Mouse (Mus musculus): Measurements from ENCODE around the gene Wdr81. TPM values are rescaled to one million over a fixed set of nuclear protein-coding genes. Genes with fewer than 3 reads are reported as not detected.

The Wdr81 gene
- polyA plus RNA-seq, 1 experiment from 2014 or later = 4.6 TPM

DNA sequence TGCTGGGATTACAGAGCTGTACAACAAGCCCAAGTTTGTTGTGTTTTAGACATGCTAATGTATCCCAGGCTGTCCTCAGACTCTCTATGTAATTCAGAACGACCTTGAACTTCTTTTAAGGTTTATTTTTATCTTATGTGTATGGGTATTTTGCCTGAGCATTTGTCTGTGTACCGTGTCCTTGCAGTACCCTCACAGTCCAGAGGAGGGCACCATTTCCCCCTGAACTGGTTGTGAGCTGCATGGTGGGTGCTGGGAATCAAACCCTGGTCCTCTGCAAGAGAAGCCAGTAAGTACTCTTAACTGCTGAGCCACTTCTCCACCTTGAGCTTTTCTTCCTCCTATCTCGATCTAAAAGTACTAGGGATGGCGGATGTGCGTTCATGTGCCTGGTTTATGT, 20.4 kb downstream of the Wdr81 start:
- 85% methylated on average over 5 of the region's 5 CpGs for WGBS
- Histone ChIP-seq H3K9ac (no peak overlapping the region), H3K36me3 (ENCODE audit: insufficient read depth) (no peaks in the 10 kb centered on the region), H3K4me3 (ENCODE audit: low read depth, low read length) (no peak overlapping the region), H3K9me3 (ENCODE audit: low read depth, low read length) (peaks cover 5% of the 10 kb centered on the region; the same call in 1 of the 2 replicates), H3K4me1 (ENCODE audit: insufficient read depth) (no peaks in the 10 kb centered on the region), H3K27ac (ENCODE audit: low read depth) (no peak overlapping the region), H3K4me2 (no peak overlapping the region), H3K27me3 (ENCODE audit: insufficient read depth, low read length) (no peaks in the 10 kb centered on the region)
- DNase-seq = no peak
- peak; percentile 34 for TF ChIP-seq CTCF (IDR thresholded peaks at IDR 0.05; ENCODE audit: low read depth)
- ATAC-seq (ENCODE audit: insufficient read depth) = no peak

DNA sequence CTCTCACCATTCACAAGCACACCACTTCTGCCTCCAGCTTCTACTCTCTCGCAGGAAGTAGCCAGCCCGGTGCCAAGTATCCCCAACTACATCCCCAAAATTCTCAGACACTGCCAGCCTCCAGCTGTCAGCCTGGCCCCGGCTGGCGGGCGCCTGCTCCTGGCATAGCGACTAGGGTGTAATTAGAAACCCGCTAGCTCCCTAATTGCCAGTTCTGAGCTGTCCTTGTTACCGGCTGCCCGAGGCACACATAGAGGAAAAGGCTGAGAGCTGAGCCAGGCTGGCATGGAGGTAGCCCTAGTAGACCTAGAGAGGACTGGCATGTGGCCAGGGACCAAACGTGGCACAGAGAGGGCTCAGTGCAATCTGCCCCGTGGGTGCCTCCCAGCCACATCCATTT, 23.2 kb downstream of the Wdr81 start:
- ATAC-seq (ENCODE audit: insufficient read depth) = no peak
- Histone ChIP-seq H3K27me3 (ENCODE audit: insufficient read depth, low read length) (no peaks in the 10 kb centered on the region), H3K27ac (ENCODE audit: low read depth) (no peak overlapping the region), H3K4me2 (no peak overlapping the region), H3K9me3 (ENCODE audit: low read depth, low read length) (peaks cover 5% of the 10 kb centered on the region; the same call in 1 of the 2 replicates), H3K36me3 (ENCODE audit: insufficient read depth) (no peaks in the 10 kb centered on the region), H3K4me3 (ENCODE audit: low read depth, low read length) (no peak overlapping the region), H3K9ac (no peak overlapping the region), H3K4me1 (ENCODE audit: insufficient read depth) (no peaks in the 10 kb centered on the region)
- WGBS = 85% methylated on average over 11 of the region's 11 CpGs
- TF ChIP-seq CTCF (IDR thresholded peaks at IDR 0.05; ENCODE audit: low read depth) = no peak
- DNase-seq = no peak

DNA sequence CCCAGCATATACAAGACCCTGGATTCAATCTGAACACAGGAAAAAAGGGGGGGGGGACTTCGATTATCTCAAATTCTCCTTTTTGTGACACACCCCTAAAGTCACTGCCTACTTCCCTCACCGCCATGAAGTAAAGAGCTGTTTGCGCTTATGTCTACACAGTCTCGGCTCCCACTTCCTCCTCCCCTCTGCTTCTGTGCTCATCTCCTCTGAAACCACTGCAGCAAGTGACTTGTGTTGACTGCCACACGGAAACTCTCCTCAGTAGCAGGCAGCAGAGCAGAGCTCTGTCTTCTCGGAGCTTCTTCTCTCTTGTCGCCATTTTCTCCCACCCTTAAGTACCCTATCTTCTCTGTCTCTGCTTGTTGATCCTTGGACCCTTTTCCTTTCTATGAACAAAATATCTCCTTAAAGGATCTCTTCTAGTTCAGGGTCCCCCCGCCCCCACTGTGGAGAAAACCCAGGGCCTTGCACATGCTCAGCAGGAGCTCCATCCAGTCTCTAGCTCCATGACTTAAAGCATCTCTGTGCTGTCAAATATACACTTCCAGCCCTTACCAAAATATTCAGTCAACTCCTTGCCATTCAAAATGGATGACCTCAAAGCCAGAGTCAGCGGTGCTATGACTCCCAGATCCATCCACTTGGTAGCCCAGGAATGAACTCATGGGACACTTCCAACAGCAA, 25.4 kb downstream of the Wdr81 start:
- WGBS = 73% methylated on average over 9 of the region's 9 CpGs
- Histone ChIP-seq H3K4me3 (ENCODE audit: low read depth, low read length) (no peak overlapping the region), H3K9me3 (ENCODE audit: low read depth, low read length) (peaks cover 3% of the 10 kb centered on the region; the same call in 1 of the 2 replicates), H3K27me3 (ENCODE audit: insufficient read depth, low read length) (no peaks in the 10 kb centered on the region), H3K9ac (no peak overlapping the region), H3K4me1 (ENCODE audit: insufficient read depth) (no peaks in the 10 kb centered on the region), H3K27ac (ENCODE audit: low read depth) (no peak overlapping the region), H3K4me2 (no peak overlapping the region), H3K36me3 (ENCODE audit: insufficient read depth) (no peaks in the 10 kb centered on the region)
- DNase-seq (no peak), ATAC-seq (ENCODE audit: insufficient read depth) (no peak)
- no peak for TF ChIP-seq CTCF (IDR thresholded peaks at IDR 0.05; ENCODE audit: low read depth)

DNA sequence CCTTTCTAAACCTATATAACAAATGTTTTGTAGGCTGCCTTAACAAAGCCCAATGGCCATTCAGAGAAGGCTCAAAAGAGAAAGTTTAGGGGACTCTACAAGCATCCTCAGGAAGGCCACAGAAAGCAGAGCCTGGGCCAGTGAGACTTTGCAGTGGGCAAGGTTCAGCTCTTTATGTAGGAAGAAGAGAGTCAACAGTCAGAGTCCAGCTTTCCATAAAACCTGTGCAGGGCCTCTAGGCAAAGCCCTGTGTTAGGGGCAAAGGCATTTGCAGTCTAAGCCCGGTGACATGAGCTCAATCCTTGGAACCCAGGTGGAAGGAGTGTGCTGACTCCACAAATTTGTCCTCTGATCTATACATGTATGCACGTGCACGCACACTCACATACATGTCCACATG, 30.1 kb downstream of the Wdr81 start:
- Histone ChIP-seq H3K4me3 (ENCODE audit: low read depth, low read length) (no peak overlapping the region), H3K9ac (no peak overlapping the region), H3K4me2 (no peak overlapping the region), H3K27me3 (ENCODE audit: insufficient read depth, low read length) (no peaks in the 10 kb centered on the region), H3K4me1 (ENCODE audit: insufficient read depth) (no peaks in the 10 kb centered on the region; the same call in 1 of the 2 replicates), H3K9me3 (ENCODE audit: low read depth, low read length) (no peaks in the 10 kb centered on the region), H3K36me3 (ENCODE audit: insufficient read depth) (no peaks in the 10 kb centered on the region), H3K27ac (ENCODE audit: low read depth) (no peak overlapping the region)
- ATAC-seq (ENCODE audit: insufficient read depth) (no peak), DNase-seq (no peak)
- TF ChIP-seq CTCF (IDR thresholded peaks at IDR 0.05; ENCODE audit: low read depth) = no peak
- 86% methylated on average over 3 of the region's 3 CpGs for WGBS

DNA sequence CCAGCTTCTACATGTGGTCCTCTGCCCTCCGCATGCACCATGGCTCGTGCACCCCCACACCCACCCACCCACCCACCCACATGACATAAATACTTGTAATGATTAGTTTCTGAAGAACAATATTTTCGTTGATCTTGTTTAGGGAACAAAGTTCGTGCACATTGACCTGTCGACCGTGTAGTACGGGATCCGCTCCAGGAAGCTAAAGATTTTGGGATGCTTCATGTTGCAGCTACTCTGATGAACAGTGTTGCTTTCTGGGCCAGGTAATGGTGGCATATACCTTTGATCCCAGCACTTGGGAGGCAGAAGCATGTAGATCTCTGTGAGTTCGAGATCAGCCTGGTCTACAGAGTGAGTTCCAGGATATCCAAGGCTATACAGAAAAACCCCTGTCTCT, 30.5 kb downstream of the Wdr81 start:
- H3K9me3 ChIP-seq (ENCODE audit: low read depth, low read length) = no peaks in the 10 kb centered on the region
- no peaks in the 10 kb centered on the region for H3K27me3 ChIP-seq (ENCODE audit: insufficient read depth, low read length)
- no peak overlapping the region for H3K4me3 ChIP-seq (ENCODE audit: low read depth, low read length)
- DNase-seq = no peak
- H3K36me3 ChIP-seq (ENCODE audit: insufficient read depth) = no peaks in the 10 kb centered on the region
- no peaks in the 10 kb centered on the region; the same call in 1 of the 2 replicates for H3K4me1 ChIP-seq (ENCODE audit: insufficient read depth)
- H3K27ac ChIP-seq (ENCODE audit: low read depth) = no peak overlapping the region
- WGBS = 85% methylated on average over 9 of the region's 9 CpGs
- no peak for ATAC-seq (ENCODE audit: insufficient read depth)
- no peak overlapping the region for H3K4me2 ChIP-seq
- TF ChIP-seq CTCF (IDR thresholded peaks at IDR 0.05; ENCODE audit: low read depth) = no peak
- H3K9ac ChIP-seq = no peak overlapping the region

DNA sequence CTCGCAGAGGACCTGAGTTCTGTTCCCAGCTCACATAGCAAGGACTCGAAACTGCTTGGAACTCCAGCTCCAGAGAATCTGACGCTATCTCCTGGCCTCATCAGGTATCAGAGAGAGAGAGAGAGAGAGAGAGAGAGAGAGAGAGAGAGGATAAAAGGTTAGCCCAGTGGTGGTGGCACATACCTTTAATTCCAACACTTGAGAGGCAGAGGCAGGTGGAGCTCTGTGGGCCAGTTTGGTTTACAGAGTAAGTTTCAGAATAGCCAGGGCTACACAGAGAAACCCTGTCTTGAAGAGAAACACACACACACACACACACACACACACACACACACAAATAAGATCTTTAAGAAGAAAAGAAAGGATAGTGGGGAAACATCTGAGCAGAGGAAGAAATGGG, 31.4 kb downstream of the Wdr81 start:
- ATAC-seq (ENCODE audit: insufficient read depth) = no peak
- no peak overlapping the region for H3K27ac ChIP-seq (ENCODE audit: low read depth)
- no peaks in the 10 kb centered on the region; the same call in 1 of the 2 replicates for H3K4me1 ChIP-seq (ENCODE audit: insufficient read depth)
- H3K9ac ChIP-seq = no peak overlapping the region
- no peak overlapping the region for H3K4me2 ChIP-seq
- H3K27me3 ChIP-seq (ENCODE audit: insufficient read depth, low read length) = no peaks in the 10 kb centered on the region
- no peaks in the 10 kb centered on the region for H3K9me3 ChIP-seq (ENCODE audit: low read depth, low read length)
- no peaks in the 10 kb centered on the region for H3K36me3 ChIP-seq (ENCODE audit: insufficient read depth)
- no peak for DNase-seq
- TF ChIP-seq CTCF (IDR thresholded peaks at IDR 0.05; ENCODE audit: low read depth) = no peak
- H3K4me3 ChIP-seq (ENCODE audit: low read depth, low read length) = no peak overlapping the region
- 89% methylated on average over 3 of the region's 3 CpGs for WGBS

DNA sequence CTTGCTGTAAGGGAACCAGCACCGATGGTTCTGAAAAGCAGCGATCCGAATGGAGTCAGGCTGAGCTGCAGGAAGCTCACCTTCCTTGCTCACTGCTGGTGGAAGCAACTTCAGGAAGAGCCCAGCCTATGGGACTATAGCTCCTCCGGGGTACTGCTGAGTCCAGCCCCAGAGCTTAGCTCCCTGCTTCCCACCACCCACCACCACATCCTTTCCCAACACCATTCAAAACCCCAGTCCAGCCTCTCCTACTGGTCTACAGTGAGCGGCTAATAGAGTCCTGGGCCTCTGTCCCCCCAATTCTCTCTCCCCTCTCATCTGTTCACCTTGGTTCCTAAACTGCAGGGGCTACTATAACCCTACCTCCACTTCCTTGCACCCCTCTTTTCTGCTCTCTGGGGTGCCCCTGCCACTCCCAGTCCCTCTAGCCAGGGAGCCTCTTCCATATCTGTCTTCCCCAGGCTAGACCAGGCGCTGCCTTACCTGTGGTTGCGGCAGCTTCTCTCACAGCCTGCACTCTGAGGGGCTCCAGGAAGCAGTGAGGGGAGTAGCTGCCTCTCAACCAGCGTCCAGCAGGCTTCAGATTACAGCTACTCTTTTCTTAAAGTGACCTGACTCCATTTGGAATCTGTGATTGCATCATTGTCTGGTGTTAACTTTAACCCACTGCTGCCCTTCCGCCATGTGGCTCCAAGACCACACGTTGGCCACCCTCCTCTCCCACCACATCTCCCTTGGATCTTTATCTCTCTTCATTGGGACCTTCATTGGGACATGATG, 32.3 kb downstream of the Wdr81 start, which contains the start of gene Serpinf1:
Gene Serpinf1, minus strand, starts transcription at position 689 of the 780 bp plus-strand sequence.
- 26% methylated on average over 10 of the region's 10 CpGs for WGBS
- Histone ChIP-seq H3K27ac (ENCODE audit: low read depth) (no peak within 1 kb of the TSS), H3K27me3 (ENCODE audit: insufficient read depth, low read length) (no peaks in the 10 kb centered on the region), H3K9ac (peak within 1 kb of the TSS; percentile 43), H3K4me1 (ENCODE audit: insufficient read depth) (no peaks in the 10 kb centered on the region; the same call in 1 of the 2 replicates), H3K36me3 (ENCODE audit: insufficient read depth) (no peaks in the 10 kb centered on the region), H3K4me3 (ENCODE audit: low read depth, low read length) (peak within 1 kb of the TSS; percentile 34), H3K9me3 (ENCODE audit: low read depth, low read length) (no peaks in the 10 kb centered on the region), H3K4me2 (peak within 1 kb of the TSS; percentile 59)
- ATAC-seq (ENCODE audit: insufficient read depth) (peak; percentile 60), DNase-seq (peak; percentile 59)
- TF ChIP-seq CTCF (IDR thresholded peaks at IDR 0.05; ENCODE audit: low read depth) = no peak
